Mouse (Mus musculus): ENCODE data around the gene H60c. TPM values are rescaled to one million over a fixed set of nuclear protein-coding genes. Genes with fewer than 3 reads are reported as not detected.

The H60c gene
- total RNA-seq (2023) = not detected in 4 replicates

GRCm38 (mm10) chr10:3267671-3268070 is at the start of gene H60c:
TSS of gene H60c (minus strand) at chr10:3267771.

Other genes starting within 250 kb of the H60c start
- gene Ppp1r14c, start 98.3 kb upstream of the H60c start, total RNA-seq (2023) = 0.60 TPM in 1 of 4 replicates, not detected in the others

Measured in B cell, adult 62 days (primary cell).